Mouse (Mus musculus) spleen, adult 18-20 months (tissue): ENCODE data around the gene Hlf.
A peak's percentile ranks its signal among the peaks of the same experiment; 100 is the strongest.

Experiments used
- DNase-seq, 2 experiments: peaks; one replicate each; pipeline ENCODE4 v3.0.0; 2022; ENCODE audit warnings: mixed read lengths in 2 of 2

Gene Hlf

DNA sequence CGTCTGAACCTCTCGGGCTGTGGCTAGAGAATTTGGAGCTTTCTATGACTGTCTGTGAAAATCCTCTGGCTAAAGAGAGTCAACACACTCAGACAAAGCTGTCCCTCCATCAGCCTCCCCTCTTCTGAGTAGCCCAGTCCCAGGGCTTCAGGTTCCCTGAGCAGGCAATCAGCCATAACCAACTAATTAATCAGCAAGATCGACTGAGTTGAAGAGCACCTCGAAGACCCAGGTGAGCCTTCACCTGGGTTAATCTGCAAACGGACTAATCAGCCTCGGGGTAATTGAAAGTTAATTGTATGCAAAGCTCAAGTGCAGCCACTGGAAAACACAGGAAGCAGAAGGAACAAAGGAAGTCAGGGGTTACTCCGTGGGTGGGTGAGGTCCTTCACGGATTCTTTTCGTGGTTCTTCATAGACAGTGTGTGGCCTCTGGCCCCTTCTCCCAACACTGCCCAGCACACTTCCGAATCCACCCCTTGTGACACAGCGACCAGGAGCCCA, 19.9 kb downstream of the Hlf start:
- DNase-seq: no peak

DNA sequence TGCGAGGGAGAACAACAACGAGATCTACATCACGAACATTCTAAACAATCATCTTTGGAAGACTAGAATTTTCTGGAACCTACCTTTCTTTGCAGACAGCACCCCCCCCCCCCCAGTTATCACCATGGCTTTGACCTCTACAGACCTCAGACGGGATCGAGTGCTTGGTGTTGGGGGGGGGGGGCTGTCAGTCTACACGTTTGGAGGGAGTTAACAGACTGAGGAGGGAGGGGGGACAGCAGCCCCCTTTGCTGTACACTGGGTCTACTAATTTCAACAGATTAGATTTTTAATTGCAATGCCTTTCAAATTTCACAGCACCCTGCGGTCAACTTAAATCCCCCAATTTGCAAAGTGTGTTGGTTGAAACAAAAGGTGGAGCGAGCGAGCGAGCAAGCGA, 20.3 kb downstream of the Hlf start:
- no peak for DNase-seq

DNA sequence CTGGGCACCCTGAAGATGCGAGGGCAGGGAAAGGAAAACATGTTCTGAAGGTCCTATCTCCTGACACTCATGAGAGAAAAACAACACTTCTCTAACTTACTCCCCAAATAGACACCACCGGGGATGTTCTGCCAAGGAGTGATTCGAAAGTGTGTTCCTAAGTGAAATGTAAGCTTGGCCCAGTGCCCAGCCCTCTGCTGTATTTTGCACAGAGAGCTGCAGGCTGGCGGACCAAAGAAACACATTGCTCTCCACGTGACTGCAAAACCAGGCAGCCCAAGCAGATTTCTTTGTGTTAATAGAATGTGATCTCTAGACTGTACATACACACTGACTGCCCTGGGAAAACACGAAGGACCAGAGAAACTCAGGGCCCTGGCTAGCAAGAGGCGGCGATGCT, 21.1 kb downstream of the Hlf start:
- DNase-seq: peak in 1 of 2 experiments; percentile 22

DNA sequence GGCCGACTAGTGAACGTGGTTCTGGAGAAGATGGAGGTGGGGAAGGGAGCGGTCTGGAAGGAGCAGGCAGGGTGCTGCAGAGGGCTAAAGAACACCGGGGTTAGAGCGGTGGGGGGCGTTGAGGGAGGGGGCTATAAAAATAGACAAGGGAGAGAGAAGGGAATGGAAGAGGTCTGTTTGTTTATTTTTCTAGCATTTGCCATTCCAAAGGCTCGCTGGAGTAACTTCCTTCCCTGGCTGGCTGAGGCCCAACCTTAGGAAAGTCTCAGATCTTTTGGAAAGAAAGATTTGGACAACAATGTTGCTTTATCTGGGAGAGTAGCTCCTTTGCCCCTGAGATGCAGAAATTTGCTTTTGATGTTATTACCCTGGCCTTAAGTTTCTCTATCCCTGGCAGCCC, 21.6 kb downstream of the Hlf start:
- DNase-seq: no peak

DNA sequence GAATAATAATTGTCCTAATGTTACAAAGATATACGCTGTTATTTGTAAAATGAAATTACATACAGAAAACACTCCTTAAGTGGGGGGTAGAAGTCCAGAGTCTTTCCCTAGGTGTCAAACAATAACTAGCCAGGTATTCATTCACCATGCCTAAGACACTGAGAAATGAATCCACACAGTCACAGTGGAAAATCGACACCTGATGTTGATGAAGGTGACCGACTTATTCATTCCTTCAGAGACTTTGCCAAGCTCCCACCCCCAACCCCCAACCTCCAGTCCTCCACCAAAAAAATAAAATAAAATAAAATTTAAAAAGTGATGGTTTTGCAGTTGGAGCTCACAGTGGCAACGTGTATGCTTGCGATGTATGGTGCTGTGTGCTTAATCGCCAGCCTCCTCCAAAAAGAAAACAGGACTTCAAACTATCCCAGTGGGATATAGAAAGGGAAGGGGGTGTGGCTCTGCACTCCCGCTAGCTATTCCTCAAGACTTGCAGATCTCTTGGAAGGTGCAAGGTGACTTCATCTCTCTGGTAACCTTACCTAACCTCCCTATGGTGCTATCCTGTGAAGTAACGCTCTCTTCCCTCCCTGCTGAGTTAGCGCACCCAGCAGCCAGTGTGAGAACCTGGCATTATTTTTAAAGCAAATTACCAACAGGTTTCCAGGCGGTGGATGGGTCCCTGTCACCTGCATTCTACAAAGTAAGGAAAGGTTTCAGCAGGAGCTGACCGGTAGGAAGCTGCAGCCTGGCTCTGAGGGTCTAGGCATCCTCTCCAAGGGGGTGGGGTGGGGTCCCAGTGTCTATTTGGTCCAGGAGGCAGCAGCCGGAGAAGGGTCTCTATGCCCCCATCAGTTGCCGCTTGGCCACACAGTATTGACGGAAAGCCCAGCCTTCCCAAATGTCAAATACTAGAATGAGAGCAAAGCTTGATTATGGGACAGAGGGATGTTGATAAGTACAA, 22.5 kb downstream of the Hlf start:
- DNase-seq: no peak

DNA sequence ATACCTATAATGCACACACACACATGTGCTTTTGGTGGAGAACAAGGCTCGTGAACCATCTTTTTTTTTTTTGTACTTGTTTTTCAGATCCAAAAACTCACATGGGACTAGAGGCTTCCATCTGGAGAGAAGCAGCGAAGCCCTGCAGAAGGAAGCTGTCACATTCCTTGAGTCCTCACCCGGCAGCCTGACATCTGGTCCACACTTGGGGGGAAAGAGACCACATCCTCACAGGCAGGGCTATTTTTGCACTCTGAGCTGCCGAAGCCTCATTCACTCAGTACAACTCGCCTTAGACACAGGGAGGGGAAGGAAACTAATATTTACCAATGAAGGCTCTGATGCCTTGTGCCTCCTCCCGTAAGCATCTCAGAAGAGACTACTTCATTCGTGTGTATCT, 25.8 kb downstream of the Hlf start:
- DNase-seq: no peak

DNA sequence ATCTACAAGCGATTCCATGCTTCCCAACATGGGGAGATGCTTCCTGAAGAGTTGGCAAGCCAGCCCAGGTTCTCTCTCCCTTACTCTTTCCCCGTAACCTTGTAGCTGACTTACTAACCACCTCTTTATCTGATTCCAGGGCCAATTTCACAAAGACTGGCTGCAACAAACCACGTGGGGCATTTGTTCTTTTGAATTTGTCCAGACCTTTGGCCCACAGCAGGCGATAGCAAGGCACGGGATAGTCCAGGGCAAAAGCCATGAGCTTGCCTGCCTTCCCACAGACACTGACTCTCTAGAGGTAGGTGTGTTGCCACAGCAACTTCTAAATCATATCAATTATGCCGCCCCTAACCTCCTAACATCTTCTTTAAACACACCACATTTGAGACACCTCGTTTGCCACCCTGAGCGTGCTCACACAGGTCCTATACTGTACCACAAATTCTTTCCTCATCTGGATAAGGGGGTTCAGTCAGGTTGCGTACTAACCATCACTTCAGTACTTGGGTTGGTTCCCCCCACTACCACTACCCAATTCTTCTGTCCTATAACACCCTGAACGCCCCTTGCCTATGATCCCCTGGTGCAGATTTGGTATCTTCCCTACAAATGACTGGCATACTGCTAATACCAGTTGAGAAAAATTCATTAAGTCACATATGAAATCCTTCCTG, 26.7 kb downstream of the Hlf start:
- no peak for DNase-seq

DNA sequence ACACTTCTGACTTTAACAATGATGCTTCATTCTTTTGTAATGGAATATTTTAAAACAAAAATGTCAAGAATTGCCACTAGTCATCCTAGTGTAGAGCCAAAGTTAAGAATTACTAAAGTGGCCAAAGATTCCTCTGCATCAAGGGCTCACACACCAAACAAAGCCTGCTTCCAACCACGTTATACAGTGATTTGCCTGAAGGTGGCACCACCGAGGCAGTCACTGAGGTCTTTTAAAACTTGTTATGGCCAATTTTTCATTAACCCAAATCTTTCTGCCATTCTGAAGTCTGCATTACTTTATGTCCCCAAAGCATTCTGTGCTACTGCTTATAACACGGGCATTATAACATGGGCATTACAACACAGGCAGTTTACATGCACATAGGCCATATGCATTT, 27.3 kb downstream of the Hlf start:
- peak in 1 of 2 experiments; percentile 16 for DNase-seq

GRCm38 (mm10) chr11:90360536-90360935, 30.2 kb downstream of the Hlf start:
- no peak for DNase-seq

DNA sequence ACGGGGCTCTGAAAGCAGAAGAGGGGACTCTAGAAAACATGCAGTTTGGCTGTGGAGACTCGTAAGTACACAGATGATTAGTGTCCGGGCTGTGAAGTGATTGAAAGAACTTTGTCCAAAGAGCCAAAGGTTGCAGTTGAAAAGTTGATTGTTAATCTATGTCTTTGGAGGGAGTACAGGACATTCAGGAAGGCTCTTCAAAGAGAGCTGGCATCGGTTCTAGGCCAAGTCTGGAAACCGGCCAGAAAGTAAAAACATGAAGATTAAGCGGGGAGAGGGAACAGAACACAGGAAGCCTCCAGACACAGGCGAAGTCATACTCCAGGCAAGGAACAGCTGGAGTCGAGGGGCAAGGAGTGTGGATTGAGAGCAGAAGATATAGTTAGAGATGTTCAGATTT, 32.6 kb downstream of the Hlf start:
- DNase-seq: no peak

DNA sequence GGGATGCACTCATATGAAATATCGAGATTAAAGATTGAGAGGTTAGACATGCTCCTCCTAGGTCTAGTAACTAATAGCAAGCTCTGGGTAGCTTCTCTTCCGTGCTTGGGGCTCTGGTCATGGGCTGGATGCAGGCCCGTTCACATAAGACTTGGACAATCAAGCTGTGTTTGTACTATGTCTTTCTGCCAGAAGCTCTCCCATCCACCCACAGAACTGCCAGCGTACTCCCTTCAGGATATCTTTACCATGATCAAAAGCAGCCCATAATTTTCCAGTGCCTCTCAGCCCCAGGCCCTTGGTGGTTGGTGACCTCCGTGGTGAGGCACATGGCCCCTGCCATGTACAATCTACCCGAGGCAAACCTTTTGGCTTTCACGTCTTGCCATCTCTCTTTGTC, 33.3 kb downstream of the Hlf start:
- DNase-seq: no peak

DNA sequence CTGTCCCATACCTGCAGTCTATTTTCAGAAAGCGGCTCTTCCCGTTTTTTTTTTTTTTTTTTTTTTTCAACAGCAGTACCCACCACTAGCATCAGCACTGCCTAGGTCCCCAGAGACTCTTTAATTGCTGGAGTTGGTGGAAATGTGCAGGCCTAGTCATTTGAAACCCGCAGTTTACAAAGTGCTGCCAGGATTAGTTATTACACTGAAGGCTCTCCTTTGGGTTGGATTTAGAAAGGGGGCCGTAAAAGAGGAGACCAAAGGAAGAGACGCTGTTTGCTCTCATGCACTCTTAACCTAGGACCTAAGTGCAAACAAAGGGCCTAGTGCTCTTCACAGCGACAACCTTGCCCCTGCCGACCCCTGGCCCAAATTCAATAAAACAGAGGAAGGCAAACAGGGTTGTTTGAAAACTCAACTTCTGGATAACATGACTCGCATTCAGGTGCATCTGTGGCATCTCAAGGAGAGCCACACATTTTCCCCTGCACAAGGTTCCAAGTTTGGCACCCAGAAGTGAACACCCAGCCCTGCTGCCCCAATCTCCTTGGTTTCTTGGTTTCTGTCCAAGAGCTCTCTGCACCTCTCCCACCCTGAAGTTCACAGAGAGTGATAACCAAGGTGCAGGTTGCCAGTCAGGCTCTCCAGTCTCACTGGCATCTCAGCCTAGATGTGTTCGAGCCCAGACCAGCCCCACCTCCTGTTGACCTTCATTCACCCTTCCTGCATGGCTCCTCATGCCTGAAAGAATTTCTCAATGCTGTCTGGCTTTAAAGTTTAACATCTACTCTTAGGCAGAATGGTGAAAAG, 34.0 kb downstream of the Hlf start:
- DNase-seq: no peak

GRCm38 (mm10) chr11:90356036-90356435, 34.7 kb downstream of the Hlf start:
- no peak for DNase-seq

- DNase-seq: no peak
Measured at GRCm38 (mm10) chr11:90355270-90355681, 35.4 kb downstream of the Hlf start.

GRCm38 (mm10) chr11:90352696-90353095, 38.0 kb downstream of the Hlf start:
- DNase-seq: no peak

DNA sequence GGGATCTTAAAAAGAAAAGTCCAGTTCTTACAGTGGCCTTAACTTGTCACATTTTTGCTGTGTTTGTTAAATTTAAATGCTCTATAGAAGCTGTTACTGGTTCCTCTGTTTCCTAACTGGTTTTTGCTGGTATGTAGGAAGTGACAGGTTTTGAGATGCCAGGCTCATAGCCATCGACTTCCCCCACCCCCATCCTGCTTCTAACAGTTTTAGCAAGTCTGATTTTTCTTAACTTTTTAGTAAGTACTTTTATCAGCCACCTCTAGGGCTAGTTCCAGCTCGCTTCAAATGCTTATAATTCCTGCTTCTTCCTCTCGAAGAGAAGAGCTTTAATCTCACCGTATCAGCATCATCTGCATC, 40.6 kb downstream of the Hlf start:
- no peak for DNase-seq

- DNase-seq: no peak
Measured at GRCm38 (mm10) chr11:90349486-90350152, 41.1 kb downstream of the Hlf start.

GRCm38 (mm10) chr11:90347667-90348459, 42.8 kb downstream of the Hlf start:
- no peak for DNase-seq

GRCm38 (mm10) chr11:90345746-90346145, 44.9 kb downstream of the Hlf start:
- no peak for DNase-seq

- DNase-seq: no peak
Measured at GRCm38 (mm10) chr11:90342858-90343257, 47.8 kb downstream of the Hlf start.

- no peak for DNase-seq
Measured at GRCm38 (mm10) chr11:90342267-90342666, 48.4 kb downstream of the Hlf start.

DNA sequence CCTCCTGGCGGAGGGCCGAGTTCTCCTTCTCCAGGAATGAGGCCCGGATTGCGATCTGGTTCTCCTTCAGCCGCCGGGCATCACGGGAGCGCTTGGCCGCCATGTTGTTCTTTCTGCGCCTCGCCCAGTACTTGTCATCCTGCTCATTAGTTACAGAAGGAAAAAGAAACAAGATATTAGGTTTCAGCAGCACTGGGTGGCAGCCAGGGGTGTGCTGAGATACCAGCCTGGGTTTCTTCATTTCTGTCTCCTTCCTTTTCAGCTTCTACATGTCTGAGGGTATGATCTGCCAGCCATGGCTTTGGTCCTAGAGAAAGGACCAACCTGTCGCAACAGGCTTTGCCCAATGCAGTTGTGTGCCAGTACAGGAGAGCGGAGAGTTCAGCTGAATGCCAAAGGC, 49.9 kb downstream of the Hlf start:
- no peak for DNase-seq
